Mouse (Mus musculus) ovary, postnatal 10 days (tissue): ENCODE measurements around the gene Bivm.

Experiments
- DNase-seq: peaks from one replicate; pipeline ENCODE4 v3.0.0; 2022; ENCODE audit warnings: low spot score

Bivm gene

DNA sequence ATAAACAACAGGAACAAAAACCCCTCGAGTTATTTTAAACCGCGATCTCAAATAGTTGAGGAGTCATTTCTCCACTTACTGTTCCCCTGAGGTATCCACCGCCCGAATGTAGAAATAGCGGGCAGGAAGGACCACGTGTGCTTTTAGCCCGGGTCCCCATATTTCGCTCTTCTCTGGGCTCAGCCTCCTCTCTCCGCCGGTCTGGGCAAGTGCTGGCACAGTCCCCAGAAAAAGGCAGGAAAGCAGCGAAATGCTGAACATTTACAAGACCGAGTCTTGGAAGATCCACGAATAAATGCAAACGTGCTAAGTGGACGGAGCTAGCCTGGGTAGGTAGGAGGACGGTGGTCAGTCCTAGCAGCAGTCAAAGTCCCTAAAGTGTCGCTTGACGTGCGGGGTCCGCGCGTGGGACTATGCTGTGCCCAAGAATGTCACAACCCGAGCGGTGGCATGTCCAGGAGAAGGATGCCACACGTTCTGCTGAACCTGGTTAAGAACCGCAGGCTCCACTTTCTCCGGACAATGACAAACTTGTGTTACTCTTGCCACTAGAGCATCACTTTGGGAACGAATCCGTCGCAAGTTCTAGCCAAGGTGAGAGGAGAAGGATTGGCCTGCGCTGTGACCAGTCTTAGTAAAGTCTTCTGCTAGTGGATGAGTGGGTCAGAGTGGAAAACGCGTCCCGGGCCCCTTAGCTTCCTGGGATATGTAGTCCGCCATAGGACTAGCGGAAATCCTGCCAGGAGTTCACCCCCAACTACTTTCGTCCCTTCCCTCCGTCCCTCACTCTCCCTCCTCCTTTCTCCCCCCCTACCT is at the start of gene Bivm, which contains the start of gene Kdelc1:
Bivm (plus strand) TSS at position 719 of the 816 bp plus-strand sequence.
Kdelc1 (minus strand) TSS at position 570 of the 816 bp plus-strand sequence.
- DNase-seq = peak; percentile 42

DNA sequence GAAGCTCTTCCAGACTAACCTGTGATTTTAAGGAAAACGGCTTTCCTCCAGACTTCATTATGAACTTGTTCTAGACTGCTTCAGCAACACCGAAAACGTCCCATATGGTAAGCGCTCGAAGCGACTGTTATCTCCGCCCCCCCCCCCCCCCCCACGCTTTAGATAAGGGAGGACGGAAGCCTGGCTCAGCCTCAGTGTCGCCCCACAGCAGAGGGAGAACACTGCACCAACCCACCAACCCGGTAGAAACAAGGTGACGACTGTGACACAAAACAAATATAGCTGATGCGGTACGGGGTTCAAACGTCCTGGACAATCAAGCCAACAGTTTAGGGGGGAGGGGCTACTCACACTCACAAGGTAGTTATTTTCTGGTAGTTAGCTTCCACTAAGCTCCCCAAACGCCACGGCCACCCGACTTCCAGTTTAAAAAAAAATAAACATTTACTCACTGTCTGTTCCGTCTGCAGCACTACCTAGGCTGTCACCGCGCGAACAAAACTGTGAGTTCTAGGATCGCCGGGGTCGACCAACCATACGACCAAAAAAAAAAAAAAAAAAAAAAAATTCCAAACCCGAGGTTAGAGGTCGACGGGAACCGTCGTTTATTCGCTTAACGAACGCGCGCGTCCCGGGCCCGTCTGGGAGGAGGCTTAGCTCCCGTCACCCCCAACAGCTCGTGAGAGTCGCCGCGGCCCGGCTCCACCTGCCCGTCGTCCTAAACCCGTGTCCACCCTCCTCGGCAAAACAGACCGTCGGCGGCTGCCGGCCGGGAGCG is 17.1 kb upstream of the Bivm start:
- peak; percentile 3 for DNase-seq

DNA sequence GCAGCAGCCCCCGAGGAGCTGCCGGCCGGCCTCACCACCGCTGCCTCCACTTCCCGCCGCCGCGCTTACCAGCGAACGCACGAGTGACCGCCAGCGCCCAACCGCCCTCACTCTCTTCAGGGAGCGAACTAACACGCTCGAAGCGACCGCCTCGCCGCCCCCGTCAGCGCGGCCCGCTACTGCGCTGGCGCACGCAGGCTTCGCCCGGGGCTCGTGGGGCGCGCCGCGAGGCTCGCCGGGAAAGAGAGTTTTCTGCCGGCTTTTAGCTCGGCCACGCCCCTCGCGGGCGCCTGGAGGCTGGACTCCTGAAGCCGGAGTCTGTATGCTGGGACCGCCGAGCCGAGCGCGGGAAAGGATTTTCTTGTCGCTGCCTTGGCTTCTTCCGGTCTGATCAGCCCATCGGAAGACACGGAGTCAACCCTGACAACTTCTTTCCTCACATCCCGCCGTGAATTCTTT is 16.5 kb upstream of the Bivm start, which contains the start of gene Tex30:
Tex30 (minus strand) TSS at position 183 of the 459 bp plus-strand sequence.
- peak; percentile 78 for DNase-seq

DNA sequence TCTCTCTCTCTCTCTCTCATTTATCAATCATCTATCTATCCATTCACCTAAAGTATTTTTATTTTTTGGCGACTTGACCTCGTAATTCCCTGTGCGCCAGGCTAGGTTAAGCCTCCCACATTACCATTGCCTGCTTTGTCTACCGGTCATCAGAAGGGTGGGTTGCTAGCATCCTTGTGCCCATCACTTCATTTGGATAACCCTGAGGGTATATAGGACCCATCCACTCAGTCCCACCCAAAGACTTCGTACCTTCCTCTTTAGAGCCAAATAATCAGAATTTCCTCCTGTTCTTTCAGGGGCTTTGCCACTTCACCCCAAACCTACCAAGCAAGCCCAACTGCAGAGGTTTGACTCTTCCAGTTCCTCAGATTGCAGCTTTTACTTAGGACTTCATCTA is 15.8 kb upstream of the Bivm start:
- DNase-seq = no peak

DNA sequence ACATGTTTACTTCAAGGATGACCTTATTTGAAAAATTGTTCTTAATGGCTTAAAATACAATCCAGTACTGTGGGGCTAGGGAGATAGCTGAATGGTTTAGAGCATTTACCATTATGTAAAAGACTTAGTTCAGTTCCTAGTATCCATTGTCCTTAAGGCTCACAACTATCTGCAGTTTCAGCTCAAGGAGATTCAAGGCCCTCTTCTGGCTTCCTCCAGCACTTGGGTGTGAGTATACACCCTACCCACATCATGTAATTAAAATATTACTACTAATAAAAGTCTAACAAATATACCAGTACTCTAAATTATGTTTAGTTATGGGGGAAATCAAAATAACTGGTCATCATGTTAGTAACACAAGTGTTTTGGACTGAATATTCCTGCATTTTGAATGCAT is 1.2 kb upstream of the Bivm start:
- no peak for DNase-seq

DNA sequence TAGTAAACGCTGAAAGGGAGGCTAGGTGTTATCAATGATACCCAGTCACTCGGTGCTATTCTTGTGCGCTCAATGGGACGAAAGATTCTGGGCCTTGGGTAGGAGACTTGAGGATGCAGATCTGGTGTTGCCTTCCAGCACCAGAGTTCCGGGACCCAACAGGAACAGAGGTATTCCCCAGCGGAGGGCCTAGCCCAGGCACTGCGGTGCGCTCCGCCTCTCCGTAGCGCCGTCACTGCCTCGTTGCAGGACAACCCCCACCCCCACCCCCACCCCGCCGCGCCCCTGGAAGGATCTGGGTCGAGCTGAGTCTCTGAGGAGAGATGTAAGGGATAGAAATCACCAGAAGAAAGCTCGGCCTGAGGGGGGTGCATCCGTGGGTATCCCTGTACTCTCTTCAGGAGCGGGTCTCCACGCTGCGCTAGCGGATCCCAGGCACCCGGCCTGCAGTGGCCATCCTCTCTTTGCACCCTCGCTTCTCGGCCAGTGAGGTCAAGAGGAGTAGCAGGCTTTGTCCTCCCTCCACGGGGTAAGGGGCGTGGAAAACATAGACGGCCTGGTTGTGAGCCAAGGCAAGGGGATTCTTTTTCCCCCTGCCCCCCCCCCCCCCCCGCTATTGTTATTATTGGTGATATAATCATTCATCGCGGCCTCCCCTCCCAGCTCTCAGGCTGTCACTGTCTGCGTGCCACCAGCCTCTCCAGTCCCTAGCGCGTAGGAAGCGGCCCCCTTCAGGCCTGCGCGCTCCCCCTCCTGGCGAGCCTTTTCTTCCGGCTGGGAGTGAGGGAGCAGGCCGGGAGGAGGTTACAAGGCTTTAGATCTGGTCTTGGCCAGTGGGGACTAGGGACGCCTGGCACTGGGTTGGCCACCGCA is 680 bp downstream of the Bivm start:
- DNase-seq = peak; percentile 69

DNA sequence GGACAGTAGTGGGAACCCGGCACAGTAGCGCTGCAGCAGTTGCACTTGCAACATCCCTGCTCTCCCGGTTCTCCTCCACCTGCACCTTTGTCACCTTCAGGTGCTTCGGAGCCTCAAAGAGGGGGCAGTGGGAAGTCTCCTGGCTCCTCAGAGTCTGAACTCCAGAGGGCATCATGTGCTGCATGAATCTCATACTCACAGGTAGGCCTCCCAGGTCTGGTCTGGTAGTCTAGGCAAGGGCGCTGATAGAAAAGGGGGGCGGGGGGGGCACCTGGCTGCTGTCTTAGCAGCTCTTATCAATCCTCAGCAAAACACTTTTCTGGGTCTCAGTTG is 1.3 kb downstream of the Bivm start:
- DNase-seq = no peak

DNA sequence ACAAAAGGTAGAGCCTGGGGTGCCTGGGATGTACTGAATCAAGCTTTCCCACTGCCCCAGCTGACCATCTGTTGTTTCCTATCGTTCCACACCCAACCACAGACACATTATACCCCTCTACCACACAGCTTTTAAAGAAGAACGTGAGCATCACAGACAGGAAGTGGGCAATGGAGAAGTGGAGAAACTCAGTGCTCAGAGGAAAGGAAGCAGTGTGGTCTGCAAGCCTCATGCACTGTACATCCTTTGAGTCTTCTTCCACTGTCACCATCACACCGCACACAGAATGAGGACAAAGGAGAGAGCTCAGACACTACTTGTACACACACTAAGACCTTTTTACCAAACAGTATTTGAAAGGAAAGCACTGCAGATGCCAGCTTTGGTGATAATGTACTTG is 3.5 kb downstream of the Bivm start:
- no peak for DNase-seq

DNA sequence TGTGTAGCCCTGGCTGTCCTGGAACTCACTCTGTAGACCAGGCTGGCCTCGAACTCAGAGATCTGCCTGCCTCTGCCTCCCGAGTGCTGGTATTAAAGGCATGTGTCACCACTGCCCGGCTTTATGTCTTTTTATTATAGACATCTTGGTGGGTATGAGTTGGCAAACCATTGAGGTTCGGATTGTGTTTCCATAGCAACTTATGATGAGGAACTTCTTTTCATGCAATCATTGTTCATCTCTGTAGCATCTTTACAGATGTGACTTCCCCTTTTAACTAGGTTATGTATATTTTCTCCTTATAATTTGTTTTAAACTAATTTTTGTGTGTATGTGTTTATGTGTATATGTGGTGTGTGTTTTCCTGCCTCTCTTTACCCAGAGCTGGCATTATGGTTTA is 6.8 kb downstream of the Bivm start:
- DNase-seq = no peak

DNA sequence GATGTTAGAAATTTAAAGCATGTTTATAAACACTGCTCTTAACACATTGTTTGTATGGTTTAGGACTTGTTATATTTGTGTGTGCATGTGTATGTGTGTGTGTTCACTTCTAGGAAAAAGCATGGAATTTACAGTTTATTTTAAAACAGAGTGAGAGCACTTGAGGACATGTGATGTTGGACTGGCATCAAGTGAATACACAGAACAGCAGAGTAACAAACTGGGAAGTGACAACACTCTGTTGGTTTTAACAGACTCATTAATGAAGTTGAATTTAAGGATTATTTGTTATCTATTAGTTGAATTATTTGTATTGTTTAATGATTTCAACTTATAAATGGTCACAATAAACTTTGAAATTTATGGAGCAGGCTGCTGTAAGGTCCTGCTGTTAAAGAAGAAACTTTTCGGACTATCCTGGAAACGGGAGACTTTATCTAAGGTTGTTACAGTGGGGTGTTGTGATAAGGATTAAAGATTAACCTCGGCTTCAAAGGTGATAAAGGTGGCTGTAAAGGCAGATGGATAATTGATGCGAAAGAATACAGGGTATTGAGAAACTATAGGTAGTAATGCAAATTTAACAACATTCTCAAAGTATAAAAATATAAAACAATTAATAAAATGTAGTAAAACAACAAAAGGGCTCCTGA is 11.3 kb downstream of the Bivm start:
- DNase-seq = no peak

DNA sequence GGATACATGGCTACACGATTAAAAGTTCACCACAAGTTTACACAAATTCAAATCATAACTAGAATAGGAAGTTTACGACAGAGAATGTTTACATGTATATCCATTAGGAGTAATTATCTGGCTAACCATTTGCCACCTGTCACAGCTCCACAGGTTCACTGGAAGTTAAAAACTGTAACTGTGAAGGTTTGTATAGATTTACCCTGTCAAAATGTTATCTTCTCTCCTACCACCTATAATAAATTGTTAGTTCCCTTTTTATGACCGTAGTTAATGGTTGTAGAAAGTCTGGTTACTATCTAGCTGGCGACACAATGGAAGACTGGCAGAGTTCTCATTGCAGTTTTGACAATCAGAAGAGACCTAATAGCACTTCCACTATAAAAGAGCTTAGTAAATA is 21.5 kb downstream of the Bivm start:
- DNase-seq = no peak

DNA sequence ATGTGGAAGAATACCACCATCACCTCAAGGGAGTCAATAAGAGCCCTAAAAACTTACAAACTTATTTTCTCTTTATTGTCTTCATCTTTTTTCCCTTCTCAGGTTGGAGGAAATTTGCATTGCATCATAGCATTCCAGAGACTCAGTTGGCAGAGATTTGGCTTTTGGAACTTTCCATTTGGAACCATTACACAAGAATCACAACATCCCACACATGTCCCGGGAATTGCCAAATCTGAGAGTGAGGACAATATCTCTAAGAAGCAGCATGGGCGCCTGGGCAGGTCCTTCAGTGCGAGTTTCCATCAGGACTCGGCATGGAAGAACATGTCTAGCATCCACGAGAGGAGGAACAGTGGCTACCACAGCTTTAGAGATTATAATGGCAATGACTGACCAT is 24.0 kb downstream of the Bivm start:
- no peak for DNase-seq

DNA sequence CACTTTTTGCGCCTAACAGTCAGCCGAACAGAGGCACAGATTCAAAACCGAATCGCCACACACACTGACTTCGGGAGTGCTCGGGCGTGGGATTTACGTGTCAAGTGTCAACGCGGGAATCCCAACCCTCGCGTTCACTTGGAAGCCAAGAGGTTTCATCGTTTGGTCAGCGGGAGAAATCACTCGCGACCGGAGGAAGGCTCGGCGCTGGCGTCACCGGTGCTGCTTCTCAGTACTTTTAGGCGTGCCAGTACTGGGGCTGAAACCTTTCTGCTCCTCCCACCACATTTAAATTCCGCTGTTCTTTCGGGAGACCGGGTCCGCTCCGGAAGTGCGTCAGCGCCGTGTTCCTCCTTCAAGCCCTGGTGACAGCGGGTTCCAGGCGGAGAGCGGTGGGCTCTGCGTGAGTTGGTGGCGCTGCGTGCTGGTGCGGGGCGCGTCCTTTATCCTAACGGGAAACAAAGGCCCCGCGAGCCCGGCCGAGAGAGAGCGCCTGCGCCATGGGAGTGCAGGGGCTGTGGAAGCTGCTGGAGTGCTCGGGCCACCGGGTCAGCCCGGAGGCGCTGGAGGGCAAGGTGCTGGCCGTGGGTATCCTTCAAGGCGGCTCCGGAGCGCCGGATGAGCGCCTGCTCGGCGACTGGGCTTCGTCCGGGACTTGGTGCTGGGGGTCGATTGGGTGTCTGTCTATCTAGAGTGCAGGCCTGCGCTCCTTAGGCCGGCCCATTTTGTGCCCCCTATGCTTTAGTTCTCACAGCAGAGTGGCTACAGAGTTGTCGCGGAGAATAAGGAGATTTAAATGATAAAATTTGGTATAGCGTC is 29.0 kb downstream of the Bivm start, which contains the start of gene Ercc5:
Ercc5 (plus strand) TSS at position 182 of the 819 bp plus-strand sequence.
- peak; percentile 48 for DNase-seq

DNA sequence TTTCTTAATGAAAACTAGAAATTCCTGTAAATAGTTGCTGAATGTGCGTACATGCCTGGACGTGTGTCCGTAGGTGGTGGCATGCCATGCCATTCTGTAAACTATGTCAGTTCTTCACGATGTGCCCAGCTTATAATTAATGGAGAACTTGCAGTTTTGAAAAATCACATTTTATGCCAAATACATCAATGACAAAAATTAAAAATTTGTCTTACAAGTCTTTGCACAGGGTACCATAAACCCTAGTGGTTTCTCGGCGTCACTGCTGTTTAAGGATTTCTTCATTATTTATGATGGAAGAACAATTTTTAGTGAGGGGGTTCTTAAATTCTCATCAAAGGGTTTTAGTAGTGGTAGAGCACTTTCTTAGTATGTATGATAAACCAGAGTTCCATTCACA is 29.9 kb downstream of the Bivm start:
- no peak for DNase-seq

DNA sequence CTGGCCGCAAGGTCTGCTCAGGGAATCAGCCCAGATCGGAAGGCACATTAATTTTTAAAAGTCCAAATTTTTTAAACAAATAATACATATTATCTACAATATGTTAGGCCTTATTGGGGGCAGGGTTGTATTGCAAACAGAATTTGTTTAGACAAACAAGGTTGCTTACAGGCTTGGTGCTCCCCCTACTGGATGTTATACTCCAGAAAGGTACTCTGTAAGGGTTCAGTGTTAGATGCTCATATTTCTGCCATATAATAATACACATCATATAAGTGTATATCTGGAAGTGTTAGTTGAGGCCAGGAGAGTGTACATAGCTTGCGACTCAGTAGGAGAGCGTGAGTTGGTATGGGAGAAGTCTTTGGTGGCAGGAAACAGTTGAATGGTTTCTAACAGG is 36.5 kb downstream of the Bivm start:
- DNase-seq = no peak

DNA sequence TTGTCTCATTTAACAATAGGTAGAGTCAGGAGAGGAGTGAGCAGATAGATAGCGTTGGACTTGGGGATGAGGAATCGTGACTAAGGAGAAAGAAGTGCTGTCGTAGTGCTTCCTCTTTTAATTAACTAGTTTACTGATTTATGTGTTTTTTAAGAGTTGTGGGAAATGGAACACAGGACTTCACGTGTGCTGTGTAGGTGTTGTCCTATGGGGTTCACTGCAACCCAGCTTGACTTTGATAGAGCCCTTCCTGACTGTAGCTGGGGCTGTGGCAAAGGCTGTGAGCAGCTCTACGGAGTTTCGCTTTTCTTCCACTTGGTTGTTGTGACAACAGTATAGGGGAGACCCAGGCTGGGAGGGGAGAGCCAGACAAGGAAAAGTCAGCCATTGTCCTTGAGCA is 39.6 kb downstream of the Bivm start:
- no peak for DNase-seq

DNA sequence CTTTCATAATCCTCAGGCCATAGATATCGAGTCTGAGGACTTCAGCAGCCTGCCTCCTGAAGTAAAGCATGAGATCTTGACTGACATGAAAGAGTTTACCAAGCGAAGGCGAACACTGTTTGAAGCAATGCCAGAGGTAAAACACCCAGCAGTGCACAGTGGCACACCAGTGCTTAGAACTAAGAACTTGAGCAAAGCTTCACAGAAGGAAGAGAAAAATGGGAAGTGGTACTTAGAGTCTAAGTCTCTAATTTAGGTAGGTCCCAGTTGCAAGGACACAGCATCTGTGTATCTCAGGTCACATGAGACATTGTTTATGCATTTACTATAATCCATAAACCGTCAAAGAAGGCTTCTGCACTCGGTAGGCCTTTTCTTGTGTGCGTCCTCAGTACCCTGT is 43.1 kb downstream of the Bivm start:
- DNase-seq = no peak

DNA sequence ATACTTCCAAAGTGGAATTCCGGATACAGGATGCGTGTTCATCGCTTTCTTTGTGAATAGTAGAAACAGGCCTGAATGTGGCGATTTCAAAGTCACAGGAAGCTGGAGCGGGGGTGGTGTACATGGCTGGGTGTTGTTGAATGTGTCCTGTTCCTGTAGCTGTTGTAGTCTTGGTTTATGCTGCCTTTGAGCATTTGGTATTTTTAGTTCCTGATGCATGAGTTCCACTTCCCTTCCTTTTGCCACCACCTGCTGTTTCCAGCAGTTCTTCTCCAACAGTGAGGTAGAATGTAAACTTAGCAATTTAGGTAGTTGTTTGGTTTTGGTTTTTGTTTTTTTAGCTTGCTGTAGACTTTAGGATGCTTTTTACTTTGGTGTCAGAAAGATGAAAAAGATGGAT is 43.6 kb downstream of the Bivm start:
- DNase-seq = no peak

DNA sequence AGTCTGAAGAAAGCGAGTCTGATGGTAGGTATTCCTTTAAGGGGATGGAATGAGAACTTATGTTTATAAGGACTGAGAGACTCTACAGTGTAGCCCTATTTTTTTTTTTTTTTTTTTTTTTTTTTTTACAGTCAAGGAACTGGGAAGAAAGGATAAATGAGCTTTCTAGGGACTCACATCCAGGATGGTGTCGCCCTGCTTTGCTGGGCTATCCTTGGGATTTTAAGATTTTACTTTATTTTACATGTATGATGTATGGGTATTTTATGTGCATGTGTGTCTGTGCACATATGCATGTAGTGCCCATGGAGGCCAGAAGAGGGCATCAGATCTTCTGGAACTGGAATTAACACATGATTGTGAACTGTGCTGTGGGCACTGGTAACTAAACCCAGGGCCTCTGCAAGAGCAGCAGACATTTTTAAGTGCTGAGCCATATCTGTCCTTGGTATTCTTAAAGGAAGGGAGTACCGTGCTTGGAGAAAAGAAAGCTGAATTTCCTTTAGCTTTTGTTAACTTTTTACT is 49.2 kb downstream of the Bivm start:
- no peak for DNase-seq

DNA sequence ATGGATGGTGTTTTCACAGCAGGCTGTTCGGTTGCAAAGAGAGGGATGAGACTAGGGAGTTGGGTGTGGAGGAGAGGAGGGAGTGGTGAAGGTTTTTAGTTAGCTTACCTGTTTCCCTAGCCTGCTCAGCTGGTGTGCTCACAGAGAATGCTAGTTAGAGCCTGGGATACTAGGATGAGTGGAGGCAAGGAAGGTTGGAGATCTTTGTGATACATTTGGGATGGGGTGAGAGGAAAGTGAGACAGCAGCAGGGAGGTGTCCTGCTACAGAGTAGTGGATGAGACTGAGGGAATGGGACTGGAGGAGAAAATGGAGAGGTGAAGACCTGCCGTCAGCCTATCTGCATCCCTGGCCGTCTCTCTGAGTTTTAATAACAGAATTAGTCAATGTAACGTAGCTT is 53.9 kb downstream of the Bivm start:
- DNase-seq = no peak

DNA sequence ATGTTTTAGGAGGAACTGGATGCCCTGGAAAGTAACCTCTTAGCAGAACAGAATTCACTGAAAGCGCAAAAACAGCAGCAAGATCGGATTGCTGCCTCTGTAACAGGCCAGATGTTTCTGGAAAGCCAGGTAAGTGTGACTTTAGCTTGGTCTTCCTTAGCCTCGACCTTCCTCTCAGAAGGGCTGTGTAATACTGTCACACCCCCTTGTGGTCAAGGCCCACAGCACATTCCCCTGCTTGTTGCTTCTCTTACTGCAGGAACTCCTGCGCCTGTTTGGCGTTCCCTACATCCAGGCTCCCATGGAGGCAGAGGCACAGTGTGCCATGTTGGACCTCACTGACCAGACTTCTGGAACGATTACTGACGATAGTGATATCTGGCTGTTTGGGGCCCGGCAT is 55.1 kb downstream of the Bivm start:
- no peak for DNase-seq
